Mouse (Mus musculus): ENCODE data around the gene Hist1h1b. TPM values are rescaled to one million over a fixed set of nuclear protein-coding genes. Genes with fewer than 3 reads are reported as not detected.
"Not testable (repeated sequence)": the region's sequence is repeated elsewhere in the genome, so short reads cannot be mapped to it uniquely, and the experiment has no call there.

The Hist1h1b gene
- polyA plus RNA-seq, 1 experiment from 2014 or later = 21.2 TPM

DNA sequence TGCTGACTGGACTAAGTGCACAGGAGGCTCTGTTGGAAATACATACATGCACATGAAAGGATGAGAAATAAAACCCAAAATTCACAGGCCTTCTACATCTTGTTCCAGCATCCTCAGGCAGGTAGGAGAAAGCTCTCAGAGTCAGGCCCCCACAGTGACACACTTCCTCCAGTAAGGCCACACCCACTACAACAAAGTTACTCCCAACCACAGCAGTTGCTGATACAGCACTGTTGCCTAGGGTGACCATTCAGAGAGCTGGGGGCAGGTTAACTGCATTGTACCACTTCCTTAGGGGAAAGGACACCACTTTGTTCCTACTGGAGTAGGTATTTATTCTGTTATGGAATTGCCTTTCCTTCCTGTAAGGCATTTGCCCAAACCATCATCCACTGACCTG is 16.7 kb upstream of the Hist1h1b start:
- not testable (repeated sequence) for ATAC-seq (ENCODE audit: insufficient number of reproducible peaks, low FRiP score, low TSS enrichment, low read depth); H3K9ac ChIP-seq (ENCODE audit: low read length); H3K9me3 ChIP-seq (ENCODE audit: control insufficient read depth, low read length); H3K4me1 ChIP-seq (ENCODE audit: control insufficient read depth, insufficient read depth, low read length); H3K4me3 ChIP-seq (ENCODE audit: low read depth, low read length); H3K27me3 ChIP-seq (ENCODE audit: control insufficient read depth, insufficient read depth, low read length); H3K27ac ChIP-seq (replicated peaks; ENCODE audit: low read depth, low read length); H3K36me3 ChIP-seq (ENCODE audit: control insufficient read depth, insufficient read depth, low read length); DNase-seq (ENCODE audit: low spot score); H3K4me2 ChIP-seq (ENCODE audit: low read depth, severe bottlenecking)

GRCm38 (mm10) chr13:21795584-21795983 is 15.2 kb upstream of the Hist1h1b start:
- H3K27me3 ChIP-seq (ENCODE audit: control insufficient read depth, insufficient read depth, low read length) = no peaks in the 10 kb centered on the region
- H3K4me3 ChIP-seq (ENCODE audit: low read depth, low read length) = no peak overlapping the region
- no peaks in the 10 kb centered on the region for H3K9me3 ChIP-seq (ENCODE audit: control insufficient read depth, low read length)
- no peak overlapping the region for H3K9ac ChIP-seq (ENCODE audit: low read length)
- 91% methylated on average over 7 of the region's 7 CpGs for WGBS
- no peak for DNase-seq (ENCODE audit: low spot score)
- no peaks in the 10 kb centered on the region for H3K4me1 ChIP-seq (ENCODE audit: control insufficient read depth, insufficient read depth, low read length)
- no peak overlapping the region for H3K4me2 ChIP-seq (ENCODE audit: low read depth, severe bottlenecking)
- H3K27ac ChIP-seq (replicated peaks; ENCODE audit: low read depth, low read length) = no peak overlapping the region
- H3K36me3 ChIP-seq (ENCODE audit: control insufficient read depth, insufficient read depth, low read length) = no peaks in the 10 kb centered on the region
- no peak for ATAC-seq (ENCODE audit: insufficient number of reproducible peaks, low FRiP score, low TSS enrichment, low read depth)

- DNase-seq (ENCODE audit: low spot score) (peak; percentile 38), ATAC-seq (ENCODE audit: insufficient number of reproducible peaks, low FRiP score, low TSS enrichment, low read depth) (no peak)
These were observed 10.3 kb upstream of the Hist1h1b start for GRCm38 (mm10) chr13:21790601-21791283.

GRCm38 (mm10) chr13:21789925-21790324 is 9.5 kb upstream of the Hist1h1b start:
- 53% methylated on average over 6 of the region's 6 CpGs for WGBS

More at GRCm38 (mm10) chr13:21790601-21791283, 10.3 kb upstream of the Hist1h1b start:
- Histone ChIP-seq H3K9me3 (ENCODE audit: control insufficient read depth, low read length) (no peaks in the 10 kb centered on the region), H3K4me2 (ENCODE audit: low read depth, severe bottlenecking) (peak overlapping the region; percentile 8; the same call in 1 of the 2 replicates), H3K4me3 (ENCODE audit: low read depth, low read length) (no peak overlapping the region), H3K36me3 (ENCODE audit: control insufficient read depth, insufficient read depth, low read length) (no peaks in the 10 kb centered on the region), H3K9ac (ENCODE audit: low read length) (0 out of 2 replicates have a peak overlapping the region, but pooled peaks have one; percentile 3), H3K27me3 (ENCODE audit: control insufficient read depth, insufficient read depth, low read length) (no peaks in the 10 kb centered on the region), H3K4me1 (ENCODE audit: control insufficient read depth, insufficient read depth, low read length) (0 out of 2 replicates have a peak, but pooled peaks cover 2% of the 10 kb centered on the region), H3K27ac (replicated peaks; ENCODE audit: low read depth, low read length) (no peak overlapping the region)
- 10% methylated on average over 18 of the region's 18 CpGs for WGBS

DNA sequence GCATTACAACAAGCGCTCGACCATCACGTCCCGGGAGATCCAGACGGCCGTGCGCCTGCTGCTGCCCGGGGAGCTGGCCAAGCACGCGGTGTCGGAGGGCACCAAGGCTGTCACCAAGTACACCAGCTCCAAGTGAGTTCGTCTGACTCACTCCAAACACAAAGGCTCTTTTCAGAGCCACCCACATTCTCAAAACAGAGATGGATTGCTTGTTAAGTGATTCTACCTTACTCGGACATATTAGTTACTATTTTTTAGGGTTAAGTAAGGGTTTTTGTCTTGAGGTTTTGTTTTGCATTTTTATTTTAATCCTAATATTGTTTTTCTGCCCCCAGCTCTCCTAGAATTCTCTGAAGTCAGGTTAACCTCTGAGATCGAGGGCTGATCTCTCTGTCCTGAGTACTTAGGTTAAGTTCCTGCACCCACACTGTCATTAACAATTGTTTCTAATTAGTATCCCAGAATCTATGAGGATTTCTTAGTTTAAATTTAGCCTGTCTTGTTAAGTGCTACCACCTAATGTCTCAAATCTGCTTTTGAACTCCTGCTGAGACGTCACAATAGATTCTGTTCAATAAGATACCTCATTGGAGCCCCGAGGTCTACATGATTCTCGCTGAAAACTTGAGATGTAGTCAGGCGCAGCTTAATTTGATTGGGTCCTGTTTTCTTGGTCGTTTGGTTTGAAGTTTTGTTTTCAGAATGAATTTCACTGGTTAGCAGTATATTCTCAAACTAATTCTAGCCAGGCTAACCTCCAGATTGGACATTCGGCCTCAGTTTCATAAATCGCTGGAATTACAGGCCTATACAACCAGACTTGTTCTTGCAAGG is 7.6 kb upstream of the Hist1h1b start:
- Histone ChIP-seq H3K4me3 (ENCODE audit: low read depth, low read length) (peak overlapping the region; percentile 15; the same call in 1 of the 2 replicates), H3K27me3 (ENCODE audit: control insufficient read depth, insufficient read depth, low read length) (no peaks in the 10 kb centered on the region), H3K4me1 (ENCODE audit: control insufficient read depth, insufficient read depth, low read length) (peaks cover 8% of the 10 kb centered on the region; the same call in 1 of the 2 replicates), H3K36me3 (ENCODE audit: control insufficient read depth, insufficient read depth, low read length) (no peaks in the 10 kb centered on the region), H3K9ac (ENCODE audit: low read length) (peak overlapping the region; percentile 52), H3K27ac (replicated peaks; ENCODE audit: low read depth, low read length) (peak overlapping the region; percentile 93), H3K4me2 (ENCODE audit: low read depth, severe bottlenecking) (peak overlapping the region; percentile 45), H3K9me3 (ENCODE audit: control insufficient read depth, low read length) (no peaks in the 10 kb centered on the region)
- WGBS = 17% methylated on average over 14 of the region's 21 CpGs
- ATAC-seq (ENCODE audit: insufficient number of reproducible peaks, low FRiP score, low TSS enrichment, low read depth) = no peak
- DNase-seq (ENCODE audit: low spot score) = peak; percentile 54

More at GRCm38 (mm10) chr13:21789925-21790324, 9.5 kb upstream of the Hist1h1b start:
- Histone ChIP-seq H3K4me3 (ENCODE audit: low read depth, low read length) (no peak overlapping the region), H3K9me3 (ENCODE audit: control insufficient read depth, low read length) (no peaks in the 10 kb centered on the region), H3K27me3 (ENCODE audit: control insufficient read depth, insufficient read depth, low read length) (no peaks in the 10 kb centered on the region), H3K4me1 (ENCODE audit: control insufficient read depth, insufficient read depth, low read length) (0 out of 2 replicates have a peak, but pooled peaks cover 2% of the 10 kb centered on the region), H3K27ac (replicated peaks; ENCODE audit: low read depth, low read length) (no peak overlapping the region), H3K9ac (ENCODE audit: low read length) (no peak overlapping the region), H3K4me2 (ENCODE audit: low read depth, severe bottlenecking) (no peak overlapping the region), H3K36me3 (ENCODE audit: control insufficient read depth, insufficient read depth, low read length) (no peaks in the 10 kb centered on the region)
- ATAC-seq (ENCODE audit: insufficient number of reproducible peaks, low FRiP score, low TSS enrichment, low read depth) (no peak), DNase-seq (ENCODE audit: low spot score) (no peak)

- ATAC-seq (ENCODE audit: insufficient number of reproducible peaks, low FRiP score, low TSS enrichment, low read depth) = peak; percentile 95
- not testable (repeated sequence) for H3K9me3 ChIP-seq (ENCODE audit: control insufficient read depth, low read length); H3K27me3 ChIP-seq (ENCODE audit: control insufficient read depth, insufficient read depth, low read length); H3K36me3 ChIP-seq (ENCODE audit: control insufficient read depth, insufficient read depth, low read length); H3K4me1 ChIP-seq (ENCODE audit: control insufficient read depth, insufficient read depth, low read length)
- Histone ChIP-seq H3K4me2 (ENCODE audit: low read depth, severe bottlenecking) (peak within 1 kb of the TSS; percentile 45), H3K9ac (ENCODE audit: low read length) (peak within 1 kb of the TSS; percentile 63), H3K4me3 (ENCODE audit: low read depth, low read length) (peak within 1 kb of the TSS; percentile 28), H3K27ac (replicated peaks; ENCODE audit: low read depth, low read length) (peak within 1 kb of the TSS; percentile 93)
- peak; percentile 92 for DNase-seq (ENCODE audit: low spot score)
- WGBS = under 1% methylated on average over 32 of the region's 63 CpGs
These were observed 6.6 kb upstream of the Hist1h1b start, which contains the start of the genes Hist1h2an and Hist1h2bp for GRCm38 (mm10) chr13:21786899-21787629. Gene Hist1h2an (minus strand): TSS chr13:21787218. Gene Hist1h2bp (plus strand): TSS chr13:21787461.

GRCm38 (mm10) chr13:21786189-21786898 is 5.9 kb upstream of the Hist1h1b start:
- peak; percentile 69 for DNase-seq (ENCODE audit: low spot score)
- no peaks in the 10 kb centered on the region for H3K9me3 ChIP-seq (ENCODE audit: control insufficient read depth, low read length)
- peaks cover 8% of the 10 kb centered on the region; the same call in 1 of the 2 replicates for H3K4me1 ChIP-seq (ENCODE audit: control insufficient read depth, insufficient read depth, low read length)
- peak overlapping the region; percentile 63 for H3K9ac ChIP-seq (ENCODE audit: low read length)
- H3K4me2 ChIP-seq (ENCODE audit: low read depth, severe bottlenecking) = peak overlapping the region; percentile 42
- H3K36me3 ChIP-seq (ENCODE audit: control insufficient read depth, insufficient read depth, low read length) = no peaks in the 10 kb centered on the region
- no peak for ATAC-seq (ENCODE audit: insufficient number of reproducible peaks, low FRiP score, low TSS enrichment, low read depth)
- H3K27ac ChIP-seq (replicated peaks; ENCODE audit: low read depth, low read length) = peak overlapping the region; percentile 93
- H3K4me3 ChIP-seq (ENCODE audit: low read depth, low read length) = peak overlapping the region; percentile 28
- no peaks in the 10 kb centered on the region for H3K27me3 ChIP-seq (ENCODE audit: control insufficient read depth, insufficient read depth, low read length)
- WGBS = 7% methylated on average over 8 of the region's 8 CpGs

All from limb, embryonic 11.5 days (tissue).